Mouse (Mus musculus): ENCODE data around the gene Fndc4. TPM values are rescaled to one million over a fixed set of nuclear protein-coding genes. Genes with fewer than 3 reads are reported as not detected.

Fndc4 gene
- 16.4 and 24.1 TPM in 2 replicates for polyA plus RNA-seq (2015; fragmentation: Nextera tagmentation; extraction: Ambion mirVana)

- Histone ChIP-seq H3K4me3 (peak within 1 kb of the TSS; percentile 70), H3K36me3 (no peaks in the 10 kb centered on the region), H3K27ac (0 out of 2 replicates have a peak within 1 kb of the TSS, but pooled peaks have one; percentile 14), H3K4me1 (replicated peaks) (peaks cover 26% of the 10 kb centered on the region), H3K27me3 (no peaks in the 10 kb centered on the region), H3K9ac (peak within 1 kb of the TSS; percentile 75), H3K4me2 (peak within 1 kb of the TSS; percentile 97), H3K9me3 (replicated peaks) (no peaks in the 10 kb centered on the region)
- under 1% methylated on average over 46 of the region's 46 CpGs for WGBS
- peak; percentile 55 for ATAC-seq (replicated peaks; ENCODE audit: insufficient number of reproducible peaks, insufficient read depth, low FRiP score, low read depth)
These were observed at the start of gene Fndc4 for GRCm38 (mm10) chr5:31295606-31296141. TSS of gene Fndc4 (minus strand) at chr5:31296080.

GRCm38 (mm10) chr5:31328255-31328654 lies 32.4 kb upstream of the Fndc4 start:
- no peak overlapping the region for H3K9ac ChIP-seq
- no peak overlapping the region for H3K4me3 ChIP-seq
- H3K9me3 ChIP-seq (replicated peaks) = no peaks in the 10 kb centered on the region
- no peaks in the 10 kb centered on the region for H3K27me3 ChIP-seq
- ATAC-seq (replicated peaks; ENCODE audit: insufficient number of reproducible peaks, insufficient read depth, low FRiP score, low read depth) = peak; percentile 55; the same call in 1 of the 2 replicates
- H3K27ac ChIP-seq = no peak overlapping the region
- no peak overlapping the region for H3K4me2 ChIP-seq
- no peaks in the 10 kb centered on the region for H3K36me3 ChIP-seq
- 29% methylated on average over 7 of the region's 7 CpGs for WGBS
- H3K4me1 ChIP-seq (replicated peaks) = no peaks in the 10 kb centered on the region

- Histone ChIP-seq H3K4me2 (no peak overlapping the region), H3K9me3 (replicated peaks) (no peaks in the 10 kb centered on the region), H3K27me3 (no peaks in the 10 kb centered on the region), H3K36me3 (no peaks in the 10 kb centered on the region), H3K4me1 (replicated peaks) (no peaks in the 10 kb centered on the region), H3K27ac (no peak overlapping the region), H3K4me3 (no peak overlapping the region), H3K9ac (no peak overlapping the region)
- no peak for ATAC-seq (replicated peaks; ENCODE audit: insufficient number of reproducible peaks, insufficient read depth, low FRiP score, low read depth)
- WGBS = 12% methylated on average over 5 of the region's 5 CpGs
These were observed 31.0 kb upstream of the Fndc4 start for GRCm38 (mm10) chr5:31326850-31327249.

GRCm38 (mm10) chr5:31324085-31324484 lies 28.2 kb upstream of the Fndc4 start:
- H3K9ac ChIP-seq = no peak overlapping the region
- no peaks in the 10 kb centered on the region for H3K4me1 ChIP-seq (replicated peaks)
- H3K4me2 ChIP-seq = no peak overlapping the region
- H3K4me3 ChIP-seq = no peak overlapping the region
- WGBS = 51% methylated on average over 3 of the region's 3 CpGs
- H3K36me3 ChIP-seq = no peaks in the 10 kb centered on the region
- no peaks in the 10 kb centered on the region for H3K27me3 ChIP-seq
- no peaks in the 10 kb centered on the region for H3K9me3 ChIP-seq (replicated peaks)
- H3K27ac ChIP-seq = no peak overlapping the region
- ATAC-seq (replicated peaks; ENCODE audit: insufficient number of reproducible peaks, insufficient read depth, low FRiP score, low read depth) = no peak

GRCm38 (mm10) chr5:31322776-31323175 lies 26.9 kb upstream of the Fndc4 start:
- no peaks in the 10 kb centered on the region for H3K27me3 ChIP-seq
- no peaks in the 10 kb centered on the region for H3K9me3 ChIP-seq (replicated peaks)
- H3K4me3 ChIP-seq = no peak overlapping the region
- no peak for ATAC-seq (replicated peaks; ENCODE audit: insufficient number of reproducible peaks, insufficient read depth, low FRiP score, low read depth)
- H3K4me1 ChIP-seq (replicated peaks) = no peaks in the 10 kb centered on the region
- no peak overlapping the region for H3K4me2 ChIP-seq
- H3K36me3 ChIP-seq = no peaks in the 10 kb centered on the region
- WGBS = 82% methylated on average over 3 of the region's 3 CpGs
- H3K9ac ChIP-seq = no peak overlapping the region
- no peak overlapping the region for H3K27ac ChIP-seq

- no peaks in the 10 kb centered on the region for H3K9me3 ChIP-seq (replicated peaks)
- H3K4me1 ChIP-seq (replicated peaks) = no peaks in the 10 kb centered on the region
- no peak for ATAC-seq (replicated peaks; ENCODE audit: insufficient number of reproducible peaks, insufficient read depth, low FRiP score, low read depth)
- H3K4me2 ChIP-seq = no peak overlapping the region
- WGBS = 83% methylated on average over 8 of the region's 8 CpGs
- H3K9ac ChIP-seq = no peak overlapping the region
- no peak overlapping the region for H3K27ac ChIP-seq
- peaks cover 3% of the 10 kb centered on the region; the same call in 1 of the 2 replicates for H3K27me3 ChIP-seq
- no peaks in the 10 kb centered on the region for H3K36me3 ChIP-seq
- H3K4me3 ChIP-seq = no peak overlapping the region
These were observed 16.9 kb upstream of the Fndc4 start for GRCm38 (mm10) chr5:31312806-31313205.

- H3K9ac ChIP-seq = no peak overlapping the region
- H3K27me3 ChIP-seq = no peaks in the 10 kb centered on the region
- H3K36me3 ChIP-seq = no peaks in the 10 kb centered on the region
- 79% methylated on average over 6 of the region's 6 CpGs for WGBS
- H3K4me2 ChIP-seq = no peak overlapping the region
- no peaks in the 10 kb centered on the region for H3K4me1 ChIP-seq (replicated peaks)
- no peaks in the 10 kb centered on the region for H3K9me3 ChIP-seq (replicated peaks)
- H3K4me3 ChIP-seq = no peak overlapping the region
- no peak overlapping the region for H3K27ac ChIP-seq
- no peak for ATAC-seq (replicated peaks; ENCODE audit: insufficient number of reproducible peaks, insufficient read depth, low FRiP score, low read depth)
These were observed 7.2 kb upstream of the Fndc4 start for GRCm38 (mm10) chr5:31303093-31303492.

GRCm38 (mm10) chr5:31301866-31302265 lies 6.0 kb upstream of the Fndc4 start:
- WGBS = 53% methylated on average over 8 of the region's 8 CpGs

GRCm38 (mm10) chr5:31298486-31298885 lies 2.6 kb upstream of the Fndc4 start:
- no peak for ATAC-seq (replicated peaks; ENCODE audit: insufficient number of reproducible peaks, insufficient read depth, low FRiP score, low read depth)
- Histone ChIP-seq H3K9me3 (replicated peaks) (no peaks in the 10 kb centered on the region), H3K4me2 (no peak overlapping the region), H3K9ac (no peak overlapping the region), H3K27ac (no peak overlapping the region), H3K4me3 (no peak overlapping the region), H3K4me1 (replicated peaks) (peaks cover 21% of the 10 kb centered on the region), H3K27me3 (no peaks in the 10 kb centered on the region), H3K36me3 (no peaks in the 10 kb centered on the region)
- WGBS = 47% methylated on average over 2 of the region's 2 CpGs

More at GRCm38 (mm10) chr5:31301866-31302265, 6.0 kb upstream of the Fndc4 start:
- Histone ChIP-seq H3K9me3 (replicated peaks) (no peaks in the 10 kb centered on the region), H3K4me3 (no peak overlapping the region), H3K36me3 (no peaks in the 10 kb centered on the region), H3K4me2 (no peak overlapping the region), H3K27ac (no peak overlapping the region), H3K27me3 (no peaks in the 10 kb centered on the region), H3K4me1 (replicated peaks) (peaks cover 7% of the 10 kb centered on the region), H3K9ac (no peak overlapping the region)
- ATAC-seq (replicated peaks; ENCODE audit: insufficient number of reproducible peaks, insufficient read depth, low FRiP score, low read depth) = no peak

- H3K4me3 ChIP-seq = no peak overlapping the region
- 84% methylated on average over 3 of the region's 3 CpGs for WGBS
- peaks cover 21% of the 10 kb centered on the region for H3K4me1 ChIP-seq (replicated peaks)
- H3K9me3 ChIP-seq (replicated peaks) = no peaks in the 10 kb centered on the region
- H3K36me3 ChIP-seq = no peaks in the 10 kb centered on the region
- no peak overlapping the region for H3K4me2 ChIP-seq
- H3K9ac ChIP-seq = no peak overlapping the region
- no peak for ATAC-seq (replicated peaks; ENCODE audit: insufficient number of reproducible peaks, insufficient read depth, low FRiP score, low read depth)
- H3K27ac ChIP-seq = no peak overlapping the region
- no peaks in the 10 kb centered on the region for H3K27me3 ChIP-seq
These were observed 2.1 kb upstream of the Fndc4 start for GRCm38 (mm10) chr5:31297981-31298380.

GRCm38 (mm10) chr5:31297047-31297757 lies 1.3 kb upstream of the Fndc4 start, which contains the start of gene Gckr:
TSS of gene Gckr (plus strand) at chr5:31297443.
- Histone ChIP-seq H3K9ac (no peak within 1 kb of the TSS), H3K27ac (no peak within 1 kb of the TSS), H3K9me3 (replicated peaks) (no peaks in the 10 kb centered on the region), H3K27me3 (no peaks in the 10 kb centered on the region), H3K36me3 (no peaks in the 10 kb centered on the region), H3K4me1 (replicated peaks) (peaks cover 21% of the 10 kb centered on the region), H3K4me3 (no peak within 1 kb of the TSS), H3K4me2 (peak within 1 kb of the TSS; percentile 97; the same call in 1 of the 2 replicates)
- no peak for ATAC-seq (replicated peaks; ENCODE audit: insufficient number of reproducible peaks, insufficient read depth, low FRiP score, low read depth)
- 44% methylated on average over 13 of the region's 13 CpGs for WGBS

Data from heart, embryonic 15.5 days (tissue).